Comparison of ENCODE assay signal across 18 mouse cellular contexts in genomic region chr10:60257261-60257825, GRCm38 (mm10). TPM values are rescaled to one million over a fixed set of nuclear protein-coding genes. Genes with fewer than 3 reads are reported as not detected.
DNase-seq lines count a peak whose midpoint lies in the region; ATAC-seq and TF ChIP-seq lines count a peak whose summit lies in the region.
"Had no signal": no experiment of that assay in that cellular context is flagged by ENCODE, and none has a peak within 500 bp of the region (broad histone marks: within the 10 kb centered on the region; RNA-seq: fewer than 3 reads in every experiment).

No protein-coding gene starts in this region.

- H3K79me2 ChIP-seq in MEL (ENCODE audit: control insufficient read depth, insufficient read depth, low read length, poor library complexity), result no peaks in the 10 kb centered on the region

- TF ChIP-seq RAD21 in MEL (IDR thresholded peaks at IDR 0.05; ENCODE audit: low read depth, low read length), result no peak

- no peak overlapping the region for H3K4me3 ChIP-seq in neural tube, embryonic 12.5 days
- H3K4me3 ChIP-seq in MEL (ENCODE audit: control insufficient read depth in 1 of 2, insufficient read depth in 1 of 2, low read depth in 2 of 2, low read length in 2 of 2), result peak overlapping the region; percentile 41 to 59
- H3K4me3 ChIP-seq in embryonic facial prominence, embryonic 10.5 days, result no peak overlapping the region
- H3K4me3 ChIP-seq in small intestine, adult 2 months (ENCODE audit: low read depth, low read length), result no peak overlapping the region
- H3K4me3 ChIP-seq: heart, embryonic 12.5 days; hindbrain, embryonic 15.5 days; midbrain, embryonic 15.5 days; neural tube, embryonic 13.5 days; stomach, embryonic 15.5 days had no signal

- TF ChIP-seq CTCF in MEL (IDR thresholded peaks at IDR 0.05 in 2 of 3, conservative IDR thresholded peaks at IDR 0.05 in 1 of 3; ENCODE audit: control insufficient read depth in 1 of 3, insufficient read depth in 1 of 3, low read depth in 2 of 3, low read length in 3 of 3, poor library complexity in 1 of 3, severe bottlenecking in 1 of 3), result no peak
- TF ChIP-seq CTCF in small intestine, adult 2 months (IDR thresholded peaks at IDR 0.05; ENCODE audit: extremely low read depth, insufficient read length, insufficient replicate concordance, low read depth, low read length), result no peak

- H3K9ac ChIP-seq in neural tube, embryonic 12.5 days, result no peak overlapping the region
- peak overlapping the region; percentile 59 for H3K9ac ChIP-seq in MEL (ENCODE audit: control insufficient read depth, low read depth, low read length, poor library complexity, severe bottlenecking)
- H3K9ac ChIP-seq: heart, embryonic 12.5 days; hindbrain, embryonic 15.5 days; midbrain, embryonic 15.5 days; neural tube, embryonic 13.5 days; stomach, embryonic 15.5 days had no signal

- no peak overlapping the region for H3K4me2 ChIP-seq in neural tube, embryonic 12.5 days (replicated peaks)
- H3K4me2 ChIP-seq: heart, embryonic 12.5 days; hindbrain, embryonic 15.5 days; midbrain, embryonic 15.5 days; neural tube, embryonic 13.5 days; stomach, embryonic 15.5 days had no signal

- H3K4me1 ChIP-seq in neural tube, embryonic 12.5 days, result peaks cover 4% of the 10 kb centered on the region
- H3K4me1 ChIP-seq in MEL (ENCODE audit: control insufficient read depth in 1 of 2, insufficient read depth in 2 of 2, low read length in 2 of 2), result peaks cover 0 to 16% of the 10 kb centered on the region in 2 experiments; a peak in 2 of 4 replicates
- peaks cover 9% of the 10 kb centered on the region for H3K4me1 ChIP-seq in embryonic facial prominence, embryonic 10.5 days
- peaks cover 5% of the 10 kb centered on the region for H3K4me1 ChIP-seq in small intestine, adult 2 months (ENCODE audit: control insufficient read depth, insufficient read depth, insufficient read length, low read length)

- no peak overlapping the region for H3K27ac ChIP-seq in neural tube, embryonic 12.5 days
- peak overlapping the region; percentile 71 for H3K27ac ChIP-seq in MEL (ENCODE audit: control insufficient read depth, low read depth, low read length)
- no peak overlapping the region for H3K27ac ChIP-seq in embryonic facial prominence, embryonic 10.5 days (replicated peaks)
- peak overlapping the region; percentile 74; the same call in 1 of the 2 replicates for H3K27ac ChIP-seq in small intestine, adult 2 months (ENCODE audit: insufficient read depth, low read depth, low read length)
- H3K27ac ChIP-seq: hindbrain, embryonic 15.5 days; midbrain, embryonic 15.5 days; neural tube, embryonic 13.5 days; stomach, embryonic 15.5 days had no signal

- 0 out of 4 replicates have a peak, but pooled peaks of 1 of the 2 experiments have one; percentile 34 for TF ChIP-seq POLR2A in MEL (IDR thresholded peaks at IDR 0.05; ENCODE audit: control insufficient read depth in 1 of 2, insufficient read depth in 1 of 2, low read depth in 1 of 2, low read length in 2 of 2, poor library complexity in 1 of 2)
- no peak for TF ChIP-seq POLR2A in small intestine, adult 2 months (IDR thresholded peaks at IDR 0.05; ENCODE audit: low read depth, low read length)

- H3K27me3 ChIP-seq in neural tube, embryonic 12.5 days (replicated peaks), result no peaks in the 10 kb centered on the region
- H3K27me3 ChIP-seq in MEL (ENCODE audit: control insufficient read depth in 1 of 2, insufficient read depth in 2 of 2, low read length in 2 of 2), result no peaks in the 10 kb centered on the region
- H3K27me3 ChIP-seq in embryonic facial prominence, embryonic 10.5 days (replicated peaks; ENCODE audit: low read depth, poor library complexity, severe bottlenecking), result no peaks in the 10 kb centered on the region
- no peaks in the 10 kb centered on the region for H3K27me3 ChIP-seq in small intestine, adult 2 months (ENCODE audit: control insufficient read depth, insufficient read depth, low read length)
- H3K27me3 ChIP-seq: heart, embryonic 12.5 days; hindbrain, embryonic 15.5 days; midbrain, embryonic 15.5 days; neural tube, embryonic 13.5 days; stomach, embryonic 15.5 days had no signal

- ATAC-seq in neural tube, embryonic 12.5 days (ENCODE audit: low FRiP score, low read depth), result 0 out of 2 replicates have a peak, but pooled peaks have one; percentile 21
- ATAC-seq: forebrain, embryonic 14.5 days; midbrain, embryonic 15.5 days had no signal

- no peak for TF ChIP-seq EP300 in MEL (IDR thresholded peaks at IDR 0.05; ENCODE audit: low read depth in 1 of 2, low read length in 2 of 2)

- no peak for DNase-seq in neural tube, embryonic 10.5 days (ENCODE audit: extremely low spot score, low spot score)
- peak; percentile 80 for DNase-seq in MEL (ENCODE audit: low read depth, low spot score)
- peak; percentile 26 for DNase-seq in embryonic facial prominence, embryonic 10.5 days (ENCODE audit: low spot score)
- no peak for DNase-seq in lung, postnatal 25 days (ENCODE audit: low spot score)
- no peak for DNase-seq in kidney, postnatal 36 days
- DNase-seq: cerebellum, adult 9-10 months; kidney, adult 18-20 months; kidney, postnatal 10 days; lung, adult 18-20 months had no signal

- 61% methylated on average over 16 of the region's 16 CpGs for WGBS in neural tube, embryonic 12.5 days
- 60% methylated on average over 16 of the region's 16 CpGs for WGBS in embryonic facial prominence, embryonic 10.5 days
- 74% methylated on average over 16 of the region's 16 CpGs for WGBS in small intestine, adult 2 months

- no peaks in the 10 kb centered on the region for H3K36me3 ChIP-seq in neural tube, embryonic 12.5 days
- H3K36me3 ChIP-seq in MEL (ENCODE audit: control insufficient read depth in 1 of 2, insufficient read depth in 2 of 2, low read length in 2 of 2), result peaks cover 0 to 8% of the 10 kb centered on the region in 2 experiments; a peak in 2 of 4 replicates
- no peaks in the 10 kb centered on the region for H3K36me3 ChIP-seq in embryonic facial prominence, embryonic 10.5 days (replicated peaks)
- no peaks in the 10 kb centered on the region for H3K36me3 ChIP-seq in small intestine, adult 2 months (ENCODE audit: control insufficient read depth, insufficient read depth, low read length)
- H3K36me3 ChIP-seq: heart, embryonic 12.5 days; hindbrain, embryonic 15.5 days; midbrain, embryonic 15.5 days; neural tube, embryonic 13.5 days; stomach, embryonic 15.5 days had no signal

- no peaks in the 10 kb centered on the region for H3K9me3 ChIP-seq in neural tube, embryonic 12.5 days
- H3K9me3 ChIP-seq in MEL (replicated peaks; ENCODE audit: insufficient read depth, low read length), result no peaks in the 10 kb centered on the region
- H3K9me3 ChIP-seq in embryonic facial prominence, embryonic 10.5 days, result no peaks in the 10 kb centered on the region
- H3K9me3 ChIP-seq: heart, embryonic 12.5 days; hindbrain, embryonic 15.5 days; midbrain, embryonic 15.5 days; neural tube, embryonic 13.5 days; stomach, embryonic 15.5 days had no signal

TF ChIP-seq in MEL, 35 proteins besides CTCF, POLR2A, EP300 and RAD21 (continues in another document):
- 0 out of 2 replicates have a peak, but pooled peaks have one; percentile 22 for TF ChIP-seq ETS1 (IDR thresholded peaks at IDR 0.05; ENCODE audit: low read depth, low read length)
- TF ChIP-seq NRF1 (IDR thresholded peaks at IDR 0.05; ENCODE audit: insufficient read depth, low read depth, low read length, poor library complexity, severe bottlenecking), result peak; percentile 67
- TF ChIP-seq MYC (IDR thresholded peaks at IDR 0.05; ENCODE audit: low read depth, low read length), result 0 out of 2 replicates have a peak, but pooled peaks have one; percentile 34
- no peak for TF ChIP-seq JUND (IDR thresholded peaks at IDR 0.05; ENCODE audit: low read depth, low read length)
- no peak for TF ChIP-seq USF1 (IDR thresholded peaks at IDR 0.05; ENCODE audit: low read depth, low read length)
- no peak for TF ChIP-seq BHLHE40 (IDR thresholded peaks at IDR 0.05; ENCODE audit: borderline replicate concordance, low read depth, low read length)
- TF ChIP-seq ELF1 (IDR thresholded peaks at IDR 0.05; ENCODE audit: low read depth, low read length), result no peak
- TF ChIP-seq SMC3 (IDR thresholded peaks at IDR 0.05; ENCODE audit: low read depth, low read length), result no peak
- no peak for TF ChIP-seq GATA1 (IDR thresholded peaks at IDR 0.05; ENCODE audit: low read depth, low read length)
- TF ChIP-seq KAT2A (conservative IDR thresholded peaks at IDR 0.05; ENCODE audit: low read depth, low read length), result no peak
- peak; percentile 32; the same call in 1 of the 2 replicates for TF ChIP-seq SIN3A (IDR thresholded peaks at IDR 0.05; ENCODE audit: low read length)
- no peak for TF ChIP-seq GABPA (IDR thresholded peaks at IDR 0.05; ENCODE audit: low read depth, low read length)
- no peak for TF ChIP-seq TCF12 (IDR thresholded peaks at IDR 0.05; ENCODE audit: low read depth, low read length)
- TF ChIP-seq NELFE (IDR thresholded peaks at IDR 0.05; ENCODE audit: low read depth, low read length), result no peak
- no peak for TF ChIP-seq ZNF384 (IDR thresholded peaks at IDR 0.05; ENCODE audit: low read depth, low read length)
- TF ChIP-seq MYB (IDR thresholded peaks at IDR 0.05; ENCODE audit: low read depth, low read length), result no peak
- peak; percentile 36; the same call in 1 of the 2 replicates for TF ChIP-seq MXI1 (IDR thresholded peaks at IDR 0.05; ENCODE audit: low read depth, low read length)
- peak; percentile 93 for TF ChIP-seq TBP (IDR thresholded peaks at IDR 0.05; ENCODE audit: low read depth, low read length)
- no peak for TF ChIP-seq UBTF (IDR thresholded peaks at IDR 0.05; ENCODE audit: borderline replicate concordance, insufficient read depth, low read depth, low read length)
- TF ChIP-seq MAX (IDR thresholded peaks at IDR 0.05; ENCODE audit: low read length), result peak; percentile 52; the same call in 1 of the 2 replicates

RNA-seq across cellular contexts. Expression of gene Psap, which starts 20.1 kb away (rescaled TPM):
- 101 and 109 TPM in 2 replicates for polyA plus RNA-seq in neural tube, embryonic 12.5 days (2016; fragmentation: Nextera tagmentation; extraction: Ambion mirVana)
- total RNA-seq in MEL (2012; rRNA removed), result 102 and 106 TPM in 2 replicates
- polyA plus RNA-seq in MEL (2012; ENCODE audit: insufficient read depth in 1 of 2, insufficient read length in 2 of 2, low read depth in 1 of 2, low replicate concordance in 2 of 2, missing spikeins in 1 of 2), result 100 to 1,000 TPM in 1 of 2 experiments, 10 to 100 TPM in 1; 56.8 to 153 TPM
- polyA plus RNA-seq in embryonic facial prominence, embryonic 10.5 days (2016; fragmentation: Nextera tagmentation; extraction: Ambion mirVana), result 47.1 and 49.0 TPM in 2 replicates
- 306 and 443 TPM in 2 replicates for polyA plus RNA-seq in small intestine, adult 2 months (2012; rRNA removed)

RNA-seq across cellular contexts. Expression of gene Chst3, which starts 38.3 kb away (rescaled TPM):
- 2.9 and 3.3 TPM in 2 replicates for polyA plus RNA-seq in neural tube, embryonic 12.5 days (2016; fragmentation: Nextera tagmentation; extraction: Ambion mirVana)
- not detected in 2 replicates for total RNA-seq in MEL (2012; rRNA removed)
- under 1 TPM in 1 of 2 experiments, not detected in 1; 0.08 TPM for polyA plus RNA-seq in MEL (2012; ENCODE audit: insufficient read depth in 1 of 2, insufficient read length in 2 of 2, low read depth in 1 of 2, low replicate concordance in 2 of 2, missing spikeins in 1 of 2)
- polyA plus RNA-seq in embryonic facial prominence, embryonic 10.5 days (2016; fragmentation: Nextera tagmentation; extraction: Ambion mirVana), result 1.8 and 1.9 TPM in 2 replicates
- polyA plus RNA-seq in small intestine, adult 2 months (2012; rRNA removed), result 1.8 and 4.2 TPM in 2 replicates
- total RNA-seq: megakaryocyte progenitor cell, adult 5-6 weeks had no signal

Comparison
In these comparisons a context has a peak if more than half of its experiments do, and no peak if none do; other contexts are left out.
1. H3K27ac ChIP-seq: peak in MEL (single experiment) and small intestine, adult 2 months (single experiment); none in neural tube, embryonic 12.5 days (single experiment) and embryonic facial prominence, embryonic 10.5 days (single experiment).
2. H3K4me3 ChIP-seq: peak in MEL (2 of 2); none in neural tube, embryonic 12.5 days (single experiment), embryonic facial prominence, embryonic 10.5 days (single experiment) and small intestine, adult 2 months (single experiment).
3. DNase-seq: peak in MEL (single experiment) and embryonic facial prominence, embryonic 10.5 days (single experiment); none in neural tube, embryonic 10.5 days (single experiment), lung, postnatal 25 days (single experiment) and kidney, postnatal 36 days (0 of 2).